8 mouse cellular contexts compared by ENCODE assay signal in the genomic region with DNA sequence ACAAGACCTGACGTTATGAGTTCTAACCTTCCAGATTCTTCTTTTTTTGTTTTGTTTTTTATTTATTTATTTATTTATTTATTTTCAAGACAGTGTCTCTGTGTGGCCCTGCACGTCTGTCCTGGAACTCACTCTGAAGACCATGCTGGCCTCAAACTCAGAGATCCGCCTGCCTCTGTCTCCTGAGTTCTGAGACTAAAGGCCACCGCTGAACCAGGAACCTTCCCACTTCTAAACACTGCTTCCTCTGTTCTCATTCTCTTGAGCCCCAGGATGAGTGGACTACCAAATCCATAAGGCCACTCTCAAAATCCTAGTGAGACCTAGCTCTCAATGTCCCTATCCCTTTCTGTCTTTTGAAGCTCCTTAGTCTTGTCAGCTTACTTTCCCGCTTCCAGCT. TPM values are rescaled to one million over a fixed set of nuclear protein-coding genes. Genes with fewer than 3 reads are reported as not detected.
DNase-seq lines count a peak whose midpoint lies in the region; ATAC-seq and TF ChIP-seq lines count a peak whose summit lies in the region.

No protein-coding gene starts in this region.

- peaks cover 11% of the 10 kb centered on the region; the same call in 1 of the 2 replicates for H3K27me3 ChIP-seq in heart, embryonic 10.5 days (ENCODE audit: insufficient read depth, poor library complexity, severe bottlenecking)
- H3K27me3 ChIP-seq in ES-Bruce4 (ENCODE audit: control insufficient read depth, insufficient read depth, low read length, poor library complexity, severe bottlenecking) = no peaks in the 10 kb centered on the region
- no peaks in the 10 kb centered on the region for H3K27me3 ChIP-seq in heart, embryonic 16.5 days (ENCODE audit: control insufficient read depth, insufficient read depth, low read length)
- H3K27me3 ChIP-seq in liver, embryonic 16.5 days (ENCODE audit: control insufficient read depth, insufficient read depth, low read depth, low read length) = no peaks in the 10 kb centered on the region

- H3K27ac ChIP-seq in heart, embryonic 10.5 days = peak overlapping the region; percentile 97
- H3K27ac ChIP-seq in ES-Bruce4 (ENCODE audit: insufficient read depth, low read length) = peak overlapping the region; percentile 71
- peak overlapping the region; percentile 89 for H3K27ac ChIP-seq in heart, embryonic 16.5 days (ENCODE audit: low read length)
- peak overlapping the region; percentile 99 for H3K27ac ChIP-seq in liver, embryonic 16.5 days (ENCODE audit: low read length)

- no peaks in the 10 kb centered on the region for H3K9me3 ChIP-seq in heart, embryonic 10.5 days
- H3K9me3 ChIP-seq in ES-Bruce4 (replicated peaks; ENCODE audit: control insufficient read depth, insufficient read depth, low read length, poor library complexity, severe bottlenecking) = no peaks in the 10 kb centered on the region
- H3K9me3 ChIP-seq in heart, embryonic 16.5 days (replicated peaks; ENCODE audit: control insufficient read depth, low read length) = no peaks in the 10 kb centered on the region
- no peaks in the 10 kb centered on the region for H3K9me3 ChIP-seq in liver, embryonic 16.5 days (replicated peaks; ENCODE audit: control insufficient read depth, low read length)

- TF ChIP-seq CTCF in ES-Bruce4 (IDR thresholded peaks at IDR 0.05; ENCODE audit: low read depth, low read length) = no peak

- no peak for TF ChIP-seq POLR2A in ES-Bruce4 (IDR thresholded peaks at IDR 0.05; ENCODE audit: insufficient read depth, low read length)

- H3K36me3 ChIP-seq in heart, embryonic 10.5 days = peaks cover 9% of the 10 kb centered on the region
- peaks cover 4% of the 10 kb centered on the region; the same call in 1 of the 2 replicates for H3K36me3 ChIP-seq in ES-Bruce4 (ENCODE audit: control insufficient read depth, insufficient read depth, low read length, poor library complexity, severe bottlenecking)
- peaks cover 3% of the 10 kb centered on the region for H3K36me3 ChIP-seq in heart, embryonic 16.5 days (ENCODE audit: control insufficient read depth, insufficient read depth)
- H3K36me3 ChIP-seq in liver, embryonic 16.5 days (ENCODE audit: control insufficient read depth, insufficient read depth) = peaks cover 3% of the 10 kb centered on the region; the same call in 1 of the 2 replicates

- 76% methylated on average over 5 of the region's 5 CpGs for WGBS in heart, embryonic 10.5 days
- whole genome bisulfite sequencing in heart, embryonic 16.5 days = 79% methylated on average over 5 of the region's 5 CpGs
- WGBS in liver, embryonic 16.5 days (ENCODE audit: insufficient replicate concordance) = 65% methylated on average over 5 of the region's 5 CpGs

- no peak for ATAC-seq in heart, embryonic 16.5 days (replicated peaks; ENCODE audit: extremely low read depth, insufficient read depth, low FRiP score)
- no peak for ATAC-seq in liver, embryonic 16.5 days (ENCODE audit: low read depth)

- no peak overlapping the region for H3K4me3 ChIP-seq in heart, embryonic 10.5 days
- H3K4me3 ChIP-seq in ES-Bruce4 (ENCODE audit: low read depth, low read length) = no peak overlapping the region
- H3K4me3 ChIP-seq in heart, embryonic 16.5 days (ENCODE audit: low read length) = no peak overlapping the region
- H3K4me3 ChIP-seq in liver, embryonic 16.5 days (ENCODE audit: low read depth, low read length) = peak overlapping the region; percentile 85

- DNase-seq in heart, embryonic 10.5 days (ENCODE audit: low spot score) = no peak
- no peak for DNase-seq in heart, postnatal 25 days (ENCODE audit: low spot score)
- DNase-seq in urinary bladder, postnatal 4 days (ENCODE audit: low spot score in 2 of 2) = no peak
- DNase-seq in kidney, adult 11 months = no peak
- DNase-seq in kidney, postnatal 36 days = no peak

- peak overlapping the region; percentile 73 for H3K4me2 ChIP-seq in heart, embryonic 16.5 days (ENCODE audit: low read depth, low read length)
- peak overlapping the region; percentile 69 for H3K4me2 ChIP-seq in liver, embryonic 16.5 days (ENCODE audit: low read depth, low read length)

- intact Hi-C loops in heart, postnatal 25 days (cut with DNase I) = no loop called here

- no peak for TF ChIP-seq EP300 in ES-Bruce4 (IDR thresholded peaks at IDR 0.05; ENCODE audit: insufficient read depth, low read depth, low read length)

- peaks cover 49% of the 10 kb centered on the region for H3K4me1 ChIP-seq in heart, embryonic 10.5 days
- peaks cover 1% of the 10 kb centered on the region for H3K4me1 ChIP-seq in ES-Bruce4 (ENCODE audit: control insufficient read depth, insufficient read depth, low read length)
- peaks cover 29% of the 10 kb centered on the region for H3K4me1 ChIP-seq in heart, embryonic 16.5 days (ENCODE audit: control insufficient read depth, insufficient read depth, low read length)
- peaks cover 33% of the 10 kb centered on the region for H3K4me1 ChIP-seq in liver, embryonic 16.5 days (ENCODE audit: control insufficient read depth, low read depth, low read length)

- peak overlapping the region; percentile 59 for H3K9ac ChIP-seq in ES-Bruce4 (ENCODE audit: low read depth, poor library complexity, severe bottlenecking)
- H3K9ac ChIP-seq in heart, embryonic 16.5 days (ENCODE audit: low read length) = peak overlapping the region; percentile 68
- H3K9ac ChIP-seq in liver, embryonic 16.5 days (ENCODE audit: low read depth, low read length) = peak overlapping the region; percentile 97

RNA-seq across cellular contexts. Expression of gene Mylpf, which starts 1.2 kb away (rescaled TPM):
- polyA plus RNA-seq in heart, embryonic 10.5 days (2016; fragmentation: Nextera tagmentation; extraction: Ambion mirVana) = 40.4 and 51.1 TPM in 2 replicates
- total RNA-seq in heart, postnatal 25 days (2021) = 1 to 10 TPM in 1 of 2 experiments, under 1 TPM in 1; 0.99 to 2.9 TPM
- polyA plus RNA-seq in ES-Bruce4 (2011; ENCODE audit: insufficient read depth, insufficient read length, low read depth, missing spikeins) = 278 and 351 TPM in 2 replicates
- 16.2 and 31.6 TPM in 2 replicates for polyA plus RNA-seq in heart, embryonic 16.5 days (2015; fragmentation: Nextera tagmentation; extraction: Ambion mirVana)
- 61.0 and 92.3 TPM in 2 replicates for polyA plus RNA-seq in liver, embryonic 16.5 days (2015; fragmentation: Nextera tagmentation; extraction: Ambion mirVana)

RNA-seq across cellular contexts. Expression of gene Tbc1d10b, which starts 1.6 kb away (rescaled TPM):
- 26.4 and 28.3 TPM in 2 replicates for polyA plus RNA-seq in heart, embryonic 10.5 days (2016; fragmentation: Nextera tagmentation; extraction: Ambion mirVana)
- total RNA-seq in heart, postnatal 25 days (2021) = 10 to 100 TPM; 28.8 to 29.1 TPM
- polyA plus RNA-seq in ES-Bruce4 (2011; ENCODE audit: insufficient read depth, insufficient read length, low read depth, missing spikeins) = 42.8 and 55.5 TPM in 2 replicates
- 15.2 and 22.3 TPM in 2 replicates for polyA plus RNA-seq in heart, embryonic 16.5 days (2015; fragmentation: Nextera tagmentation; extraction: Ambion mirVana)
- polyA plus RNA-seq in liver, embryonic 16.5 days (2015; fragmentation: Nextera tagmentation; extraction: Ambion mirVana) = 13.7 and 15.1 TPM in 2 replicates

RNA-seq across cellular contexts. Expression of gene Cd2bp2, which starts 14.0 kb away (rescaled TPM):
- polyA plus RNA-seq in heart, embryonic 10.5 days (2016; fragmentation: Nextera tagmentation; extraction: Ambion mirVana) = 49.1 and 61.0 TPM in 2 replicates
- 10 to 100 TPM; 35.6 to 38.1 TPM for total RNA-seq in heart, postnatal 25 days (2021)
- polyA plus RNA-seq in ES-Bruce4 (2011; ENCODE audit: insufficient read depth, insufficient read length, low read depth, missing spikeins) = 98.6 and 120 TPM in 2 replicates
- polyA plus RNA-seq in heart, embryonic 16.5 days (2015; fragmentation: Nextera tagmentation; extraction: Ambion mirVana) = 42.2 and 44.4 TPM in 2 replicates
- polyA plus RNA-seq in liver, embryonic 16.5 days (2015; fragmentation: Nextera tagmentation; extraction: Ambion mirVana) = 17.4 and 18.1 TPM in 2 replicates

RNA-seq across cellular contexts. Expression of gene Zfp553, which starts 23.0 kb away (rescaled TPM):
- polyA plus RNA-seq in heart, embryonic 10.5 days (2016; fragmentation: Nextera tagmentation; extraction: Ambion mirVana) = 30.5 and 42.9 TPM in 2 replicates
- 1 to 10 TPM; 6.0 to 7.1 TPM for total RNA-seq in heart, postnatal 25 days (2021)
- 52.1 and 57.0 TPM in 2 replicates for polyA plus RNA-seq in ES-Bruce4 (2011; ENCODE audit: insufficient read depth, insufficient read length, low read depth, missing spikeins)
- 21.0 and 21.9 TPM in 2 replicates for polyA plus RNA-seq in heart, embryonic 16.5 days (2015; fragmentation: Nextera tagmentation; extraction: Ambion mirVana)
- 5.7 and 5.9 TPM in 2 replicates for polyA plus RNA-seq in liver, embryonic 16.5 days (2015; fragmentation: Nextera tagmentation; extraction: Ambion mirVana)

RNA-seq across cellular contexts. Expression of gene Sept1, which starts 23.1 kb away (rescaled TPM):
- polyA plus RNA-seq in heart, embryonic 10.5 days (2016; fragmentation: Nextera tagmentation; extraction: Ambion mirVana) = 21.2 and 25.4 TPM in 2 replicates
- total RNA-seq in heart, postnatal 25 days (2021) = 1 to 10 TPM; 3.2 to 6.7 TPM
- polyA plus RNA-seq in ES-Bruce4 (2011; ENCODE audit: insufficient read depth, insufficient read length, low read depth, missing spikeins) = 210 and 229 TPM in 2 replicates
- 35.1 and 57.5 TPM in 2 replicates for polyA plus RNA-seq in heart, embryonic 16.5 days (2015; fragmentation: Nextera tagmentation; extraction: Ambion mirVana)
- polyA plus RNA-seq in liver, embryonic 16.5 days (2015; fragmentation: Nextera tagmentation; extraction: Ambion mirVana) = 10.1 and 11.1 TPM in 2 replicates
